Comparison of ENCODE assay signal across 9 mouse cellular contexts in the genomic region with DNA sequence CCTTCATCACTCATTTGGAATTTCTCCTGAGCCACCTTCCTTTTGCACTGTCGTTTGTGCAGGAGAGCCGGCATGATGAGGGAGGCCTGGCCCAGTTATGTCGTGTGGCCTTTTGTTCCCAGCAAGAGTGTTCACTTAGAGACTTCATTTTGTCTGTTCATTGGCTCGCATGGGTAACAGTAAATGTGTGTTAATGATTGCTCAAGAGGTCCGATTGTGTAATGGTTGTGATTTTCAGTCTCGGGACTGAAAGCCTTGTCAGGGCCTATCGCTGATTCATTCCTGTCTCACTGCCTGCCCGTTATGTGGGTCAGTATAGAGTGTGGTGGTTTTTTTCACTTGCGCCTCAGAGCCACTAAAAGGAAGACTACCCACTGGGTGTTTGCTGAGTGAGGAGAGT.
DNase-seq lines count a peak whose midpoint lies in the region; ATAC-seq and TF ChIP-seq lines count a peak whose summit lies in the region.
"Had no signal": no experiment of that assay in that cellular context is flagged by ENCODE, and none has a peak within 500 bp of the region (broad histone marks: within the 10 kb centered on the region; RNA-seq: fewer than 3 reads in every experiment).

No protein-coding gene starts in this region.

- no peaks in the 10 kb centered on the region for H3K36me3 ChIP-seq in heart, embryonic 10.5 days
- no peaks in the 10 kb centered on the region for H3K36me3 ChIP-seq in kidney, embryonic 16.5 days (ENCODE audit: insufficient read depth, low read length)
- H3K36me3 ChIP-seq in megakaryocyte, embryonic 14.5 days (replicated peaks; ENCODE audit: low read length): peaks cover 2% of the 10 kb centered on the region
- H3K36me3 ChIP-seq: midbrain, embryonic 10.5 days had no signal

- H3K4me1 ChIP-seq in heart, embryonic 10.5 days: peaks cover 39% of the 10 kb centered on the region
- H3K4me1 ChIP-seq in bone marrow, adult 2 months (ENCODE audit: control insufficient read depth, insufficient read depth, low read length): peaks cover 9% of the 10 kb centered on the region
- peaks cover 53% of the 10 kb centered on the region for H3K4me1 ChIP-seq in kidney, embryonic 16.5 days (ENCODE audit: insufficient read depth, low read length)
- peaks cover 76% of the 10 kb centered on the region for H3K4me1 ChIP-seq in megakaryocyte, embryonic 14.5 days
- H3K4me1 ChIP-seq: midbrain, embryonic 10.5 days had no signal

- no peak for TF ChIP-seq CTCF in bone marrow, adult 2 months (IDR thresholded peaks at IDR 0.05; ENCODE audit: control insufficient read depth, insufficient read depth, low read length)

- H3K9ac ChIP-seq in kidney, embryonic 16.5 days (replicated peaks; ENCODE audit: low read length): no peak overlapping the region

- DNase-seq in heart, adult 8-10 months (ENCODE audit: low spot score): peak; percentile 48
- no peak for DNase-seq in heart, embryonic 10.5 days (ENCODE audit: low spot score)
- no peak for DNase-seq in testis, postnatal 14 days (ENCODE audit: low spot score)
- no peak for DNase-seq in thymus, postnatal 14 days
- no peak for DNase-seq in left cerebral cortex, postnatal 25 days (ENCODE audit: low spot score in 2 of 2)

- intact Hi-C loops in left cerebral cortex, postnatal 25 days (cut with DNase I): no loop called here

- ATAC-seq in kidney, embryonic 16.5 days (ENCODE audit: low FRiP score, low TSS enrichment): peak; percentile 17; the same call in 1 of the 2 replicates

- WGBS in heart, embryonic 10.5 days: 64% methylated on average over 9 of the region's 9 CpGs
- WGBS in bone marrow, adult 2 months: 25% methylated on average over 9 of the region's 9 CpGs
- WGBS in kidney, embryonic 16.5 days: 61% methylated on average over 9 of the region's 9 CpGs

- H3K4me3 ChIP-seq in heart, embryonic 10.5 days: no peak overlapping the region
- H3K4me3 ChIP-seq in bone marrow, adult 2 months (replicated peaks; ENCODE audit: control insufficient read depth, low read depth, low read length): no peak overlapping the region
- no peak overlapping the region for H3K4me3 ChIP-seq in kidney, embryonic 16.5 days (ENCODE audit: low read length)
- peak overlapping the region; percentile 2 for H3K4me3 ChIP-seq in megakaryocyte, embryonic 14.5 days (replicated peaks)
- H3K4me3 ChIP-seq: midbrain, embryonic 10.5 days had no signal

- H3K4me2 ChIP-seq in kidney, embryonic 16.5 days (replicated peaks; ENCODE audit: low read depth, low read length): no peak overlapping the region

- TF ChIP-seq POLR2A in bone marrow, adult 2 months (IDR thresholded peaks at IDR 0.05; ENCODE audit: borderline replicate concordance, control insufficient read depth, low read depth, low read length): no peak

- H3K27ac ChIP-seq in heart, embryonic 10.5 days: no peak overlapping the region
- peak overlapping the region; percentile 57 for H3K27ac ChIP-seq in bone marrow, adult 2 months (ENCODE audit: control insufficient read depth, insufficient read depth, low read depth, low read length, poor library complexity)
- 0 out of 2 replicates have a peak overlapping the region, but pooled peaks have one; percentile 46 for H3K27ac ChIP-seq in kidney, embryonic 16.5 days (ENCODE audit: low read length)
- H3K27ac ChIP-seq: midbrain, embryonic 10.5 days had no signal

- no peaks in the 10 kb centered on the region for H3K27me3 ChIP-seq in heart, embryonic 10.5 days (ENCODE audit: insufficient read depth, poor library complexity, severe bottlenecking)
- no peaks in the 10 kb centered on the region for H3K27me3 ChIP-seq in kidney, embryonic 16.5 days (ENCODE audit: insufficient read depth, low read length)
- no peaks in the 10 kb centered on the region for H3K27me3 ChIP-seq in megakaryocyte, embryonic 14.5 days (replicated peaks)

- H3K9me3 ChIP-seq in heart, embryonic 10.5 days: no peaks in the 10 kb centered on the region
- H3K9me3 ChIP-seq in kidney, embryonic 16.5 days (ENCODE audit: low read length): no peaks in the 10 kb centered on the region
- no peaks in the 10 kb centered on the region for H3K9me3 ChIP-seq in megakaryocyte, embryonic 14.5 days
- H3K9me3 ChIP-seq: midbrain, embryonic 10.5 days had no signal
